Mouse (Mus musculus) thymus, postnatal 10 days (tissue): Measurements from ENCODE around the gene Cpeb4.

Experiments used
- DNase-seq, 2 experiments: peaks; one replicate each; pipeline ENCODE4 v3.0.0; 2021; ENCODE audit warnings: low spot score in 2 of 2

The Cpeb4 gene

DNA sequence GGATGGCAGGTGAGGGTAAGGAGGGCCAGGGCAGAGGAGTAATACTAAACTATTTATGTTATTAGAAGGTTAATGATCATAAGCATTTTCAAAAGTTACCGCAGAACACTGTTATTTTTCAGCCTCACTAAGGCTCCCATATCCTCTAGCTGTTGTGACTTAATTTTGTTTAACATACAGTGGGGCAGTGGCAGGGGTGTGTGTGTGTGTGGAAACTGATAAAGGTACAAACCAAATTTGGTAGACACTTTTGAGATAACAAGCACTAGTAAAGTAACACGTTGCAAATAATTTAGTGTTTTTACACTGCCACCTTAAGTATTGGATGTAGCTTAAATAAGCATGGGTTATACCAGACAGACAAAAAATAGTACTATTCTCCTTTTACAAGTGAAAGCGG is 24.9 kb downstream of the Cpeb4 start:
- no peak for DNase-seq

DNA sequence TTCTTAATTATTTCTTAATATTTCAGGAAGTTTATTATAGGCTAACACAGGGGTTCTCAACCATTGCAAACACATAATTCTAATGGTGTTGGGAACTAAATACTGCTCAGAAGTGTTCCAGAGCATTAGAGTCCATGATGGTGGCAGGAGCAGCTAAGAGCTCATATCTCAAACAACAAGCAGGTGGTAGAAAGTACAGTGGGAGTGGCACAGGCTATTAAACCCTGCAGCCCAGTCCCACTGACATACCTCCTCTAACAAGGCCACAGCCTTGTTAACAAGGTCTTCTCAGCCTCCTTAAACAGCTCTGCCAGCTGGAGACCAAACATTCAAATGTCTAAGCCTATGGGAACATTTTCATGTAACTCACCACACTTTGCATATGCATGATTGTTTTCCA is 27.2 kb downstream of the Cpeb4 start:
- DNase-seq = no peak

DNA sequence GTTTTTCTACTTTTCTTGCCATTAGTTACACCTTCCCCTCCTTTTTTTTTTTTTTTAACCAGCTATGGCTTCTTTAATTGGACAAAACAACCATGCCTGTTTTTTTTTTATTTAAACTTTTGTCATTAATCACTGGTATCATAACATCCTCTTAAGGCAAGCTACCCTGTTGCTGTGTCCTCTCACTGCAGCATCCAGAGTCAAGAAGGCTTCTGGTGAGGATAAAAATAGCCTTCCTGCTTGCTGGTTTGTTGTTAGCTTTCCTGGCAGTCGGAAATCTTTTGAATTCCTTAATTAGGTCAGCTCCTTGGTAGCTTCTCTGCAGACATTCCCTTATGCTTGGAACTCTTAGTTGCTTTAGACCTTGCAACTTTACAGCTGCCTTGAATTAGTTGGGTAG is 28.7 kb downstream of the Cpeb4 start:
- no peak for DNase-seq

GRCm38 (mm10) chr11:31902251-31903001 is 30.4 kb downstream of the Cpeb4 start:
- DNase-seq = no peak

DNA sequence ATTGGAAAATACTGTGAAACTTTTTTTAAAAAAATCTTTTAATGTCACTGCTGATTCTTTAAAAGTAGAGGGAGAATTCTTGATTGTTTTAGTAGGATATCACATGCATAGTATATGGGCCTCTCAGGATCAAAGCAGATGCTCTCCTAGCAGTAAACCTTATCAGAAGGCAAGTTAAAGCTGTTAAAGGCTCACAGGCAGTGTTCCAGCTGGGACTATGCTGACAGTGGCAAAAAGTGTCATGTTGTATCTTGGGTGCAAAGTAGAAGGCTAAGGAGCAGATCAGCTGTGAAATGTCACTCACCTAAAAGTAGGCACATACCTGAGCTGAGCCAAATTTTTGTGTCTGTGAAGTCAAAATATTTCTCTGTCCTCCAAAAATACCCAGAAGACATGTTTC is 34.5 kb downstream of the Cpeb4 start:
- no peak for DNase-seq

- no peak for DNase-seq
Observed at GRCm38 (mm10) chr11:31907650-31908049, 35.6 kb downstream of the Cpeb4 start.

DNA sequence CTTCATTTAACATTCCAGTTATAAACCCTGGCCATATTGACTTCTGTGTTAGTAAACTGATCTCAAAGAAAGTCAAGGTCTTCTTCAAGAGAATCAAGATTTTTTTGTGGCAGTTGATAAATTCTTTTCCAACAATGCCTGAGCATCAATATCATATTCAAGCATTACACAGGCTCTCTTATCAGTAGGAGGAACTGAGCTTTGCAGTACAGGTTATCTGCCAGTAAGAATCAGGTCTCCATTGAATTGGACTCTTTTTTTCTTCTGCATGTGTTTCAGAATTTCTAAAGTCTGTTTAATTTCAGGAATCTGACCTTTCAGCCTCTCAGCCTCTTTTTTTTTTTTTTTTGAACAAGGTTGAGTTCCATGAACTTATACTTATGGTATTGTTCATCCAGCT is 40.9 kb downstream of the Cpeb4 start:
- no peak for DNase-seq

GRCm38 (mm10) chr11:31917769-31918168 is 45.8 kb downstream of the Cpeb4 start:
- no peak for DNase-seq

GRCm38 (mm10) chr11:31930051-31930450 is 58.0 kb downstream of the Cpeb4 start:
- no peak for DNase-seq

- DNase-seq = no peak
Observed at GRCm38 (mm10) chr11:31935652-31936051, 63.6 kb downstream of the Cpeb4 start.

GRCm38 (mm10) chr11:31936910-31937525 is 65.0 kb downstream of the Cpeb4 start:
- no peak for DNase-seq

GRCm38 (mm10) chr11:31940898-31941639 is 69.1 kb downstream of the Cpeb4 start:
- DNase-seq = no peak

GRCm38 (mm10) chr11:31941640-31942638 is 69.9 kb downstream of the Cpeb4 start:
- DNase-seq = peak; percentile 50 to 66

GRCm38 (mm10) chr11:31945471-31945870 is 73.5 kb downstream of the Cpeb4 start:
- DNase-seq = peak; percentile 33 to 40

DNA sequence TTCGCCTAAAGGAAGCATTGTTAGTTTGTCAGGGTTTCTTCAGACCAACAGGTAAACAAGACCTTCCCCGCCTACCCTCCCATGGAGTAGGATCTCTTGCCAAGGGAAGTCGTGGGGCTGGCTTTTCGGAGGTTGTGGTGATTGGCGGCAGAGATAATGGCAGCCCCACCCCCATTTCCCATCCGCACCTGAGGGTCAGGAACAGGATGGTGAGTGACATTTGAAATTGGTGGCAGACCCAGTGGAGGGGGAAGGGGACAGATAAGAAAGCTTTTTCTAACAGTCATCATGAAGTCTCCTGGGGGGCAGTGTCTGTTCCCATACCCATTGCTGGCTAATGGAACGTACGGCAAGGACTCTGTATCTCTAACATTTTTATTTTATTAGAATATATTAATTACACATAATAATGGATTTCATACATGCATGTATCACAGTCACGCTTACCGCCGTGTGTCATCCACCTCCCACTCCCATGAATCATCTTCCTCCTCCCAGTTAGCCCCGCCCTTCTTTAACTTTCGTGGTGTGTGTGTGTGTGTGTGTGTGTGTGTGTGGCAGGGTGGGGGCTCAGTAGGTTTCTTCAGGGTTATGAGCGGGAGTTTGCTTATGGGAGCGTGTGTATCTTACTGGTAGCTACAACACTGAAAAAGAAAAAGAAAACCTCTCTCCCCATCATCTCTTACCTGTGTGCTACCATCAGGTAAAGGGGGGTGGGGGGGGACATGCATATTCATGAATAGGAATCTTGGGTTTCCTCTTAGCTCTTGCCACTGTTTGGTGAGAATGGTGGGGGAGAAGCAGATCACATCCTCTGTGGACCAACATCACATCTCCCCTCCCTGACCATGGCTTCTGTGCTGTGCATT is 76.7 kb downstream of the Cpeb4 start:
- DNase-seq = peak in 1 of 2 experiments; percentile 25

DNA sequence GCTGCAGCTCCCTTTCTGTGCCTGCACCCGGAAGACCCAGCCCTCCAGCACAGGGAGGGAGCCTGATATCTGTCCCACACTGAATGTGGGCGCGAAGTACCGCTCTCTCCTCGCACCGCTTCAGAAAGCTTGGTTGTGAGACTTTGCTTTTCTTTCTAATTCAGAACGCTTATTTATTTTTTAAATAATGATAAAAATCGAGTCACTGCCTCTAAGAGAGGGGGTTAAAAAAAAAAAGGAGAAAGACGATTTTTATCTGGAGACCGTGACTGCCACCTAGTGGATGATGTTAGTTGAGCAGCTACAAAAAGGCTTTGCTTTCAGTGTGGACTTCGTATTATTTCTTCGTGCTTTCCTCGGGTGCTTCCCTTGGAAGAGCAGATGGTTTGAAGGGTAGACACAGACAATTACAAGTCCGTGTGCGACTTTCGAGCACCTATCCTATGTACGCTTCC is 77.3 kb downstream of the Cpeb4 start:
- DNase-seq = peak; percentile 54 to 82

- DNase-seq = no peak
Observed at GRCm38 (mm10) chr11:31960071-31960470, 88.1 kb downstream of the Cpeb4 start.

DNA sequence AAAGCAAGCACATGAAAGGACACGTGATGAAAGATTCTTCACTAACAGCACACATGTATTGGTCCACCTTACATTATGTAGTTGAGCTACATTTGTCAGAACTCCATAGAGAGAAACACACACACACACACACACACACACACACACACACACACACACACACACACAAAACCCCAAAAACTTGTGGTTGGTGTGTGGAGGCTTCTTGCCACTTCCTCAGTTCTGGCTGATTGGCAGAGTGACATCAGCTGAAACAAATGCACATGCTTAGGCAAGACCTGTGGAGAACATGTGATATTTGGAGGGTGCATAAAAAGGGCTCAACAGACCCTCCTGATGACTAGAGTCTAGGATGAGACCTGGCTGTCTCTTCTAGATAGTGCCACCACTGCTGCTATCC is 92.0 kb downstream of the Cpeb4 start:
- no peak for DNase-seq

- DNase-seq = no peak
Observed at GRCm38 (mm10) chr11:31965256-31966134, 93.5 kb downstream of the Cpeb4 start, which contains the start of gene 4930524B15Rik. TSS of gene 4930524B15Rik (plus strand) at chr11:31965592.
